Mouse (Mus musculus): ENCODE measurements around the gene Stat5b. TPM values are rescaled to one million over a fixed set of nuclear protein-coding genes. Genes with fewer than 3 reads are reported as not detected.

Gene Stat5b
- polyA plus RNA-seq, 1 experiment from 2014 or later, result 20.5 TPM

GRCm38 (mm10) chr11:100831396-100831795 lies 19.1 kb downstream of the Stat5b start:
- Histone ChIP-seq H3K4me3 (no peak overlapping the region), H3K36me3 (no peaks in the 10 kb centered on the region), H3K4me2 (replicated peaks) (no peak overlapping the region), H3K4me1 (0 out of 2 replicates have a peak, but pooled peaks cover 3% of the 10 kb centered on the region), H3K9me3 (replicated peaks) (no peaks in the 10 kb centered on the region), H3K27me3 (no peaks in the 10 kb centered on the region), H3K27ac (no peak overlapping the region), H3K9ac (no peak overlapping the region)
- ATAC-seq (ENCODE audit: low FRiP score), result no peak
- WGBS, result 78% methylated on average over 10 of the region's 10 CpGs

- no peak overlapping the region for H3K9ac ChIP-seq
- no peak overlapping the region for H3K4me3 ChIP-seq
- no peaks in the 10 kb centered on the region for H3K9me3 ChIP-seq (replicated peaks)
- ATAC-seq (ENCODE audit: low FRiP score), result no peak
- no peak overlapping the region for H3K4me2 ChIP-seq (replicated peaks)
- no peaks in the 10 kb centered on the region for H3K27me3 ChIP-seq
- 0 out of 2 replicates have a peak, but pooled peaks cover 3% of the 10 kb centered on the region for H3K4me1 ChIP-seq
- H3K27ac ChIP-seq, result no peak overlapping the region
- WGBS, result 83% methylated on average over 12 of the region's 12 CpGs
- H3K36me3 ChIP-seq, result no peaks in the 10 kb centered on the region
These were observed 20.8 kb downstream of the Stat5b start for GRCm38 (mm10) chr11:100829691-100830090.

- no peaks in the 10 kb centered on the region for H3K9me3 ChIP-seq (replicated peaks)
- H3K27ac ChIP-seq, result no peak overlapping the region
- H3K36me3 ChIP-seq, result no peaks in the 10 kb centered on the region
- no peak overlapping the region for H3K4me2 ChIP-seq (replicated peaks)
- no peak overlapping the region for H3K4me3 ChIP-seq
- H3K9ac ChIP-seq, result no peak overlapping the region
- 0 out of 2 replicates have a peak, but pooled peaks cover 3% of the 10 kb centered on the region for H3K4me1 ChIP-seq
- 72% methylated on average over 10 of the region's 10 CpGs for WGBS
- ATAC-seq (ENCODE audit: low FRiP score), result no peak
- H3K27me3 ChIP-seq, result no peaks in the 10 kb centered on the region
These were observed 21.8 kb downstream of the Stat5b start for GRCm38 (mm10) chr11:100828676-100829151.

GRCm38 (mm10) chr11:100826161-100826866 lies 24.2 kb downstream of the Stat5b start:
- Histone ChIP-seq H3K27ac (no peak overlapping the region), H3K9me3 (replicated peaks) (no peaks in the 10 kb centered on the region), H3K9ac (no peak overlapping the region), H3K27me3 (no peaks in the 10 kb centered on the region), H3K4me1 (0 out of 2 replicates have a peak, but pooled peaks cover 3% of the 10 kb centered on the region), H3K4me3 (no peak overlapping the region), H3K4me2 (replicated peaks) (no peak overlapping the region), H3K36me3 (no peaks in the 10 kb centered on the region)
- no peak for ATAC-seq (ENCODE audit: low FRiP score)
- WGBS, result 90% methylated on average over 13 of the region's 13 CpGs

DNA sequence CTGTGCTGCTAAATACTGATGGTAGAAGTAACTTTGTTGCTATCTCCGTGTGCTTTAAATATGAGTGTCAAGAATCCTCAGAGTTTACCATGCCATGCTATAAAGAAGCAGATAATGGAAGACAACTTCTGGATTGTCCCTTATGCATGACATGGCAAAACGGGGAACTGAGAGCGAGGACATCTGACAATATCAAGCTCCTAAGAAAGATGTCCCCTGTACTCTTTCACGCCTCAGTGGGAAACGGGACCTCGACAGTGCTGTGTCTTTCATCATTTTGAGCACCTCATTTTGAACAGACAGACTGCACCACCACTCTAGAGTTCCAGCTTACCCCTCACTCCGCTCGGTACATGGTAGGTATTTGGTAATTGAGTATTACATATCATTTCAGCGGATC lies 25.1 kb downstream of the Stat5b start:
- H3K9me3 ChIP-seq (replicated peaks), result no peaks in the 10 kb centered on the region
- 89% methylated on average over 9 of the region's 9 CpGs for WGBS
- no peak overlapping the region for H3K4me3 ChIP-seq
- no peak overlapping the region for H3K4me2 ChIP-seq (replicated peaks)
- ATAC-seq (ENCODE audit: low FRiP score), result no peak
- H3K4me1 ChIP-seq, result 0 out of 2 replicates have a peak, but pooled peaks cover 3% of the 10 kb centered on the region
- H3K27me3 ChIP-seq, result no peaks in the 10 kb centered on the region
- H3K36me3 ChIP-seq, result no peaks in the 10 kb centered on the region
- no peak overlapping the region for H3K9ac ChIP-seq
- H3K27ac ChIP-seq, result no peak overlapping the region

- Histone ChIP-seq H3K4me1 (0 out of 2 replicates have a peak, but pooled peaks cover 3% of the 10 kb centered on the region), H3K4me2 (replicated peaks) (no peak overlapping the region), H3K36me3 (no peaks in the 10 kb centered on the region), H3K9me3 (replicated peaks) (no peaks in the 10 kb centered on the region), H3K4me3 (no peak overlapping the region), H3K9ac (no peak overlapping the region), H3K27me3 (no peaks in the 10 kb centered on the region), H3K27ac (no peak overlapping the region)
- 89% methylated on average over 7 of the region's 7 CpGs for WGBS
- no peak for ATAC-seq (ENCODE audit: low FRiP score)
These were observed 26.0 kb downstream of the Stat5b start for GRCm38 (mm10) chr11:100824496-100824895.

DNA sequence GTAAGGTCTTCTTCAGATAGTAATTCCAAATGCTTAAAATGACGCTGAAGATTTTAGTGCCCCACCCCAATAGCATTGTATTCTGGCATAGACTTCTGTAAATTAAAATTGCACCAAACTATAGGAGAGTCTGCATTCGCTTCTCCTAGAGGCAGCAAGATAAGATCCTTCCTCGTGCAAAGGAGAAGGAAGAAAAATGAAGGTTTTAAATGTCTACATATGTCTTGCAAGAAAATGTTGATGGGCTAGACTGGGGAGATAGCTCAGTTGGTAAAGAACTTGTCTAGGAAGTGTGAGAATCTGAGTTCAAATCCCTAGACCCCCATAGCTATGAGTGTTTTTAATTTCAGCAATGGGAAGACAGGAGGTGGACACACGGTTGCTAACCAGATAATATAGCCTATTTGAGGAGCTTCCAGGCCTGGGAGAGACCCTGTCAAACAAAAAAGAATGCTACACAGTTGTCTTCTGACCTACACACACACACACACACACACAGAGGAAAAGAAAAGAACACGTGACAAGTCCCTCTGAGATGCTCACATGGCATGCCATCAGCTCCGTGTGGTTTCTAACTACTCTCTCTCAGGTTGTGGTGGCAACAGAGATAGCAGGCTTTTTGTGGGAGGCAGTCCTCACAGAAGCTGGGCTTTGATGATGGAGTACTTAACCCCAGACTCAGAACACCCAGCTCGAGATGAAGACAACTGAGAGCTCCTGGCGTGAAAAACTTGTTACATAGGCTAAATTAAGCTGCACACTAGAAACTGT lies 26.8 kb downstream of the Stat5b start:
- ATAC-seq (ENCODE audit: low FRiP score), result no peak
- Histone ChIP-seq H3K27me3 (no peaks in the 10 kb centered on the region), H3K4me2 (replicated peaks) (no peak overlapping the region), H3K9ac (no peak overlapping the region), H3K27ac (no peak overlapping the region), H3K9me3 (replicated peaks) (no peaks in the 10 kb centered on the region), H3K36me3 (no peaks in the 10 kb centered on the region), H3K4me1 (0 out of 2 replicates have a peak, but pooled peaks cover 3% of the 10 kb centered on the region), H3K4me3 (no peak overlapping the region)
- WGBS, result 79% methylated on average over 8 of the region's 8 CpGs

DNA sequence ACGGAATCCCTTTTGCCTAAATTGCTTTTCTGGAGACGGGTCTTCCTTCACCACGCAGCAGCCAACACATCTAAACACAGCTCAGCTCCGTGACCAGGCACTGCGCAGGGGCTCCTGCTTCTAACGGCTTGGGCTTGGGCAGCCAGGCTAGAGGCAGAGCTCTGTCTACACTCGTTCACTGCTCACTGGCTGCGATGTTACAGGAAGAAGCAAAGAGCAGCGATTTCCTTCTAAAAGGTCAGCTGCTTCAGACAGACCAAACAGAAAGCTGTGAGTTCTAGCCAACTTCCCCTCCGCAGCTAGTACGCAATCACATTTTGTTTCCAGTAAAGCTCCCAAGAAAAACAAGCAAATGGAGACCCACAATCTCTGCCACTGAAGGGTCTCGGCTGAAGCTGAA lies 28.2 kb downstream of the Stat5b start:
- no peak for ATAC-seq (ENCODE audit: low FRiP score)

DNA sequence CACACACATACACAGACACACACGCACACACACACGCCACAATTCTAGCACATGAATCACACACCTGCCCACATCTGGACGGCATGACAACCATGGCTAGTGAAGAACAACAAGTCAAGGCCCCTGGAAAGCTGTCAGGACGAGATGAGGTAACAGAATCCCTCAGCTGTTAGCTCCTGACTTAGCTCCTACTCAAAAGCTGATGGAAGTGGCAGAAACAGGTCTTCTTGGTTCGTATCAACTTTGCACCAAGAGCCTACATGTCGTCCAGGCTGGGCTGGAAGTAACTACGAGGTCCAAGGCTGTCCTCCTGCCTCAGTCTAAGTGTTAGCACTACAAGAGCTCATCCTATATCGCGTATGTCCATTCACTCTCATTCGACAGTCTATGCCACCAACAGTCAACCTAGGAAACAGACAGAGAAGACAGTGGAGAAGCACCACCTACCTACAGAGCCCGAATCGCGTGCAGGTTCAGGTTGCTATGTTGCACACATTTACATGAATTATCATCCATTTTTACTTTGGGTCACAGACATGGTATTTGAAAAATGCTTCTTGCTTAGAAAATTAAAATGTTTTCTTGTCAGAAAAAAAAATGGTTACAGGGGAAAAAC lies 28.8 kb downstream of the Stat5b start:
- no peak for ATAC-seq (ENCODE audit: low FRiP score)
- H3K9ac ChIP-seq, result no peak overlapping the region
- no peak overlapping the region for H3K4me2 ChIP-seq (replicated peaks)
- H3K4me1 ChIP-seq, result peaks cover 4% of the 10 kb centered on the region; the same call in 1 of the 2 replicates
- WGBS, result 93% methylated on average over 13 of the region's 13 CpGs
- no peak overlapping the region for H3K27ac ChIP-seq
- H3K27me3 ChIP-seq, result no peaks in the 10 kb centered on the region
- H3K9me3 ChIP-seq (replicated peaks), result no peaks in the 10 kb centered on the region
- H3K4me3 ChIP-seq, result no peak overlapping the region
- no peaks in the 10 kb centered on the region for H3K36me3 ChIP-seq

More for the DNA sequence above, 28.2 kb downstream of the Stat5b start:
- Histone ChIP-seq H3K9ac (no peak overlapping the region), H3K9me3 (replicated peaks) (no peaks in the 10 kb centered on the region), H3K36me3 (no peaks in the 10 kb centered on the region), H3K27me3 (no peaks in the 10 kb centered on the region), H3K27ac (no peak overlapping the region; the same call in 1 of the 2 replicates), H3K4me2 (replicated peaks) (no peak overlapping the region), H3K4me1 (peaks cover 3% of the 10 kb centered on the region; the same call in 1 of the 2 replicates), H3K4me3 (no peak overlapping the region)
- WGBS, result 80% methylated on average over 12 of the region's 12 CpGs

- no peak for ATAC-seq (ENCODE audit: low FRiP score)
- Histone ChIP-seq H3K27me3 (no peaks in the 10 kb centered on the region), H3K27ac (no peak overlapping the region), H3K4me3 (no peak overlapping the region), H3K4me1 (peaks cover 4% of the 10 kb centered on the region; the same call in 1 of the 2 replicates), H3K9me3 (replicated peaks) (no peaks in the 10 kb centered on the region), H3K36me3 (no peaks in the 10 kb centered on the region), H3K4me2 (replicated peaks) (no peak overlapping the region), H3K9ac (no peak overlapping the region)
- 89% methylated on average over 8 of the region's 8 CpGs for WGBS
These were observed 30.5 kb downstream of the Stat5b start for GRCm38 (mm10) chr11:100820047-100820446.

DNA sequence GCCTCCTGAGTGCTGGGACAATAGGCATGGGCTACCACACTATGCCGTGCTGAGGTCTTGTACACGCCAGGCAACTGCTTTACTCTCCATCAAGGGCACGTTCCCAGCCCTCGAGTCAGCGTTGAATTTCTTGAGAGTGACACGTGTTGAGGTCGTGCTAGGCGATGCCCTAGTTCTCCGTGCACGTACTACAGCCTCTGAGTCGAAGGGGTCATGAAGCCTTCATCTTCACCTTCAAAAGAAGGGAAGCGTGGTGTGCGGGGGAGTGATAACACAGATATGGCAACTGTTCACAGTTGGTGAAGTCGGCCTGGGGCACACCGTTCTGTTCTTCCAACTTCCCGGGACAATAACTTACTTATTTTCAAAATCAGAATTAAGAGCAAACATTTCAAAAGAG lies 30.9 kb downstream of the Stat5b start:
- H3K36me3 ChIP-seq, result no peaks in the 10 kb centered on the region
- H3K27ac ChIP-seq, result no peak overlapping the region
- no peak overlapping the region for H3K9ac ChIP-seq
- WGBS, result 91% methylated on average over 16 of the region's 16 CpGs
- ATAC-seq (ENCODE audit: low FRiP score), result no peak
- no peak overlapping the region for H3K4me2 ChIP-seq (replicated peaks)
- H3K9me3 ChIP-seq (replicated peaks), result no peaks in the 10 kb centered on the region
- no peak overlapping the region for H3K4me3 ChIP-seq
- peaks cover 4% of the 10 kb centered on the region; the same call in 1 of the 2 replicates for H3K4me1 ChIP-seq
- H3K27me3 ChIP-seq, result no peaks in the 10 kb centered on the region

GRCm38 (mm10) chr11:100819048-100819447 lies 31.5 kb downstream of the Stat5b start:
- no peak for ATAC-seq (ENCODE audit: low FRiP score)
- no peaks in the 10 kb centered on the region for H3K36me3 ChIP-seq
- H3K4me3 ChIP-seq, result no peak overlapping the region
- 82% methylated on average over 8 of the region's 8 CpGs for WGBS
- H3K9ac ChIP-seq, result no peak overlapping the region
- no peak overlapping the region for H3K27ac ChIP-seq
- no peaks in the 10 kb centered on the region for H3K27me3 ChIP-seq
- H3K4me1 ChIP-seq, result peaks cover 4% of the 10 kb centered on the region; the same call in 1 of the 2 replicates
- no peak overlapping the region for H3K4me2 ChIP-seq (replicated peaks)
- no peaks in the 10 kb centered on the region for H3K9me3 ChIP-seq (replicated peaks)

All from hindbrain, embryonic 12.5 days (tissue).